Mouse (Mus musculus): ENCODE results near the gene Phlpp1. TPM values are rescaled to one million over a fixed set of nuclear protein-coding genes. Genes with fewer than 3 reads are reported as not detected.

Phlpp1 gene
- total and polyA plus RNA-seq, 3 experiments, result 5.0 to 9.4 TPM; not detected in 1

GRCm38 (mm10) chr1:106173621-106174156 is 2.1 kb downstream of the Phlpp1 start:
- peak overlapping the region; percentile 82 to 93 for H3K4me3 ChIP-seq (ENCODE audit: control insufficient read depth in 1 of 2, insufficient read depth in 1 of 2, low read depth in 2 of 2, low read length in 2 of 2)
- peak; percentile 50 for DNase-seq (ENCODE audit: low read depth, low spot score)
- H3K9ac ChIP-seq (ENCODE audit: control insufficient read depth, low read depth, low read length, poor library complexity, severe bottlenecking), result peak overlapping the region; percentile 18; the same call in 1 of the 2 replicates
- no peak overlapping the region for H3K27ac ChIP-seq (ENCODE audit: control insufficient read depth, low read depth, low read length)
- no peak for TF ChIP-seq CHD1 (IDR thresholded peaks at IDR 0.05; ENCODE audit: low read depth, low read length)
- TF ChIP-seq ETS1 (IDR thresholded peaks at IDR 0.05; ENCODE audit: low read depth, low read length), result no peak
- TF ChIP-seq MYB (IDR thresholded peaks at IDR 0.05; ENCODE audit: low read depth, low read length), result no peak
- no peak for TF ChIP-seq TCF12 (IDR thresholded peaks at IDR 0.05; ENCODE audit: low read depth, low read length)
- no peak for TF ChIP-seq POLR2A (IDR thresholded peaks at IDR 0.05; ENCODE audit: control insufficient read depth in 1 of 2, insufficient read depth in 1 of 2, low read depth in 1 of 2, low read length in 2 of 2, poor library complexity in 1 of 2)
- TF ChIP-seq E2F4 (IDR thresholded peaks at IDR 0.05; ENCODE audit: borderline replicate concordance, low read depth, low read length), result no peak
- TF ChIP-seq CHD2 (IDR thresholded peaks at IDR 0.05; ENCODE audit: low read length), result no peak
- no peak for TF ChIP-seq MAFK (IDR thresholded peaks at IDR 0.05; ENCODE audit: borderline replicate concordance, low read depth, low read length)
- TF ChIP-seq MYC (IDR thresholded peaks at IDR 0.05; ENCODE audit: low read depth, low read length), result no peak
- no peak for TF ChIP-seq GATA1 (IDR thresholded peaks at IDR 0.05; ENCODE audit: low read depth, low read length)
- no peak for TF ChIP-seq UBTF (IDR thresholded peaks at IDR 0.05; ENCODE audit: borderline replicate concordance, insufficient read depth, low read depth, low read length)
- no peak for TF ChIP-seq NRF1 (IDR thresholded peaks at IDR 0.05; ENCODE audit: insufficient read depth, low read depth, low read length, poor library complexity, severe bottlenecking)
- no peak for TF ChIP-seq GABPA (IDR thresholded peaks at IDR 0.05; ENCODE audit: low read depth, low read length)
- TF ChIP-seq POLR2AphosphoS2 (IDR thresholded peaks at IDR 0.05; ENCODE audit: low read length), result no peak
- peaks cover 15 to 31% of the 10 kb centered on the region in 2 experiments for H3K4me1 ChIP-seq (ENCODE audit: control insufficient read depth in 1 of 2, insufficient read depth in 2 of 2, low read length in 2 of 2)
- peaks cover 0 to 31% of the 10 kb centered on the region in 2 experiments; a peak in 2 of 4 replicates for H3K36me3 ChIP-seq (ENCODE audit: control insufficient read depth in 1 of 2, insufficient read depth in 2 of 2, low read length in 2 of 2)
- H3K9me3 ChIP-seq (replicated peaks; ENCODE audit: insufficient read depth, low read length), result no peaks in the 10 kb centered on the region
- H3K79me2 ChIP-seq (ENCODE audit: control insufficient read depth, insufficient read depth, low read length, poor library complexity), result peaks cover 32% of the 10 kb centered on the region
- no peaks in the 10 kb centered on the region for H3K27me3 ChIP-seq (ENCODE audit: control insufficient read depth in 1 of 2, insufficient read depth in 2 of 2, low read length in 2 of 2)

GRCm38 (mm10) chr1:106174598-106174997 is 3.0 kb downstream of the Phlpp1 start:
- Histone ChIP-seq H3K79me2 (ENCODE audit: control insufficient read depth, insufficient read depth, low read length, poor library complexity) (peaks cover 34% of the 10 kb centered on the region), H3K27ac (ENCODE audit: control insufficient read depth, low read depth, low read length) (no peak overlapping the region), H3K4me1 (ENCODE audit: control insufficient read depth in 1 of 2, insufficient read depth in 2 of 2, low read length in 2 of 2) (peaks cover 13 to 31% of the 10 kb centered on the region in 2 experiments), H3K27me3 (ENCODE audit: control insufficient read depth in 1 of 2, insufficient read depth in 2 of 2, low read length in 2 of 2) (no peaks in the 10 kb centered on the region), H3K36me3 (ENCODE audit: control insufficient read depth in 1 of 2, insufficient read depth in 2 of 2, low read length in 2 of 2) (peaks cover 0 to 31% of the 10 kb centered on the region in 2 experiments; a peak in 2 of 4 replicates), H3K9me3 (replicated peaks; ENCODE audit: insufficient read depth, low read length) (no peaks in the 10 kb centered on the region), H3K9ac (ENCODE audit: control insufficient read depth, low read depth, low read length, poor library complexity, severe bottlenecking) (no peak overlapping the region; the same call in 1 of the 2 replicates), H3K4me3 (ENCODE audit: control insufficient read depth in 1 of 2, insufficient read depth in 1 of 2, low read depth in 2 of 2, low read length in 2 of 2) (peak overlapping the region in 1 of 2 experiments; percentile 93; a peak in 2 of 4 replicates)
- no peak for DNase-seq (ENCODE audit: low read depth, low spot score)
- TF ChIP-seq USF1 (IDR thresholded peaks at IDR 0.05; ENCODE audit: low read depth, low read length), result peak; percentile 43; the same call in 1 of the 2 replicates
- TF ChIP-seq ZNF384 (IDR thresholded peaks at IDR 0.05; ENCODE audit: low read depth, low read length), result peak; percentile 83
- TF ChIP-seq CTCF (IDR thresholded peaks at IDR 0.05 in 2 of 3, conservative IDR thresholded peaks at IDR 0.05 in 1 of 3; ENCODE audit: control insufficient read depth in 1 of 3, insufficient read depth in 1 of 3, low read depth in 2 of 3, low read length in 3 of 3, poor library complexity in 1 of 3, severe bottlenecking in 1 of 3), result no peak

All from MEL (cell line).